Mouse (Mus musculus): ENCODE measurements around the gene Tex33.

The Tex33 gene

DNA sequence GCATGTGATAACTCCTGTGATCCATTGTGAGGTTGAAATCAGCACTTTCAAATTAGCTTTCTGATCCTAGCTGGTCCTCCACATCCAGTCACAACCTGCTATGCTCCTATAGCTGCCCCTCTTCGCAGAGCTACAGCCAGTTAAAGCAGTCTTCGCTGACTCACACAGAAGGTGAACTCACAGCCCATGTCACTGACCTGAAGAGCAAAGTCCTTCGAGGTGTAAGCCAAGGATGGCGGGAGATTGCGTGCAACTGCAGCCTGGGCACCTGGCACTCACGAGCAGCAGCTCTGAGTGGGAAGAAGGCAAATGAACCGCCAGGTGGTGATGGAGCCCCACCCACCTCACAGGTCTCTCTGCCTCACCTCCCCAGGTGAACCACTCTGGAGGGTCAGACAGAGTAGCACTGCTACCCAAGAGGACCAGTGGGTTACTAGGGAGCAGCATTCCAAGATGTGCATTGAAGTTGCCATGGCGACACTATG, at the start of gene Tex33:
Gene Tex33, minus strand, starts transcription at position 435 of the 485 bp plus-strand sequence.
- DNase-seq (ENCODE audit: extremely low read depth, insufficient read length, low spot score): no peak

DNA sequence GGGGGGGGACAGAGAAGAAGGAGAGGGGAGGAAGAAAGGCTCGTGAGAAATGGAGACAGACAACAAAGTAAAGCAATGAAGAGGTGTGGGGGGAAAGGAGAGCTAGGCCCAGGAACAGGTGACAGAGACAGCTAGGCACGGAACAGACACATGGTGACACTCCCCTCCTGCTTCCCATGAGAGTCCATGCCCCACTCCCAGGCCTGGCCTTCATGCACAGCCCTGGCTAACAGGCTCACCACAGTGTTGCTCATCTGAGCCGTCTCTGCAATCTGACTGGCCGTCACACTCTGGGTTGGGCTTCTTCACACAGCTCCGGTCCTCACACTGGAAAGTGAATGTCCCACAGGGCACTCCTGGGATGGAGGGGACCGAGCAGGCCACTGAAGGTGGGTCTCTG, 48.1 kb upstream of the Tex33 start:
- DNase-seq (ENCODE audit: extremely low read depth, insufficient read length, low spot score): no peak

DNA sequence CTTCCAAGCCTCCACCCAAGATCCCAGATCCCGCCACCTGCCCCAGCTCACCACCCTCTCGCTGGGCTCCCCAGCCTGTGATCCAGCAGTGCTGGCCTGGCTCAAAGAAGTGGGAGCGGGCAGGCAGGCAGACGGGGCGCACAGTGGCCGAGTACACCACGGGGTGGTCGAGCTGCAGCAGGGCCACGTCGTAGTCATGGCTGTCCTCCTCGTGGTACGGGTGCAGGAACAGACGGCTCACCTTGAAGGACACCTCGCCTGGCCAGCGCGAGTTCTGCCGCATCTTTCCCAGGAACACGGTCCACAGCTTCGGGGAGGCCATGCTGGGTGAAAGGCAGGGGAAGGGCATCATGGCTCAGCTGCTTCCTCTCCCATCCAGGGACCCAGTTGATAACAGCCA, 46.5 kb upstream of the Tex33 start:
- DNase-seq (ENCODE audit: extremely low read depth, insufficient read length, low spot score): no peak

DNA sequence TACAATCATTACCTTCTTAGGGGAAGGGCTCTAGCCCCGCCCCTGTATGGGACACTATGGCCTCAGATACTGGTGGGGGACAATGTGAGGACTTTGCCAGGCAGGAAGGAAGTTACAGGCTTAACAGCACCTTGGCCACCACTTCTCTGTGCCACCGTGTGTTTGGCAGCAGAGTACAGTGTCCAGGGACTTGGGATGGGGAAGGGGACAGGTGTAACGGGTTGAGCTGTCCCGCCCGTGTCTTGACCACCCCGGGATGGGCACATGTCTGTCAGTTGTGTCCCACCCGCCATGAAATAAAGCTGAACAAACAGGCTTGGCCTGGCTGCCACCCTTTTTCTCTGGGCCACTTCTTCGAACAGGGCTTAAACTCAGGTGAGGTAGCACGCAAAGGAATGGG, 43.3 kb upstream of the Tex33 start:
- DNase-seq (ENCODE audit: extremely low read depth, insufficient read length, low spot score): no peak

DNA sequence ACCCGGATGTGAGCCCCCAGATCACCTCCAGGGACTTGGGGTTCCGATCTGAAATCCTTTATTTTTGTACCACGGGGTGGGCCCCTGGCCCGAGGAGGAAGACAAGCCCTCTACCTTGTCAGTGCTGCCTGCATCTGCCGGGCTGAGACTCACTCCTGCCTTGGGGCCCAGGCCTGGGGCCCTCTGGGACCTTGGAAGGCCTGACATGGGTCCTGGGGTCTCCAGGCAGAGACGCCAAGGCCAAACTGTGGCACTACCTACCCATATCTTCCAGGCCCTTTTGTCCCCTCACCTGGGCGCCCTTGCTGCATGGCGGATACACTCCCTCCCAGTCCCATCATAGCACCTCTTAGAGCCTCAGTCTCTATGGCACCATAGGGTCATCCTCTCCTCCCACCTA, 42.8 kb upstream of the Tex33 start:
- DNase-seq (ENCODE audit: extremely low read depth, insufficient read length, low spot score): no peak

DNA sequence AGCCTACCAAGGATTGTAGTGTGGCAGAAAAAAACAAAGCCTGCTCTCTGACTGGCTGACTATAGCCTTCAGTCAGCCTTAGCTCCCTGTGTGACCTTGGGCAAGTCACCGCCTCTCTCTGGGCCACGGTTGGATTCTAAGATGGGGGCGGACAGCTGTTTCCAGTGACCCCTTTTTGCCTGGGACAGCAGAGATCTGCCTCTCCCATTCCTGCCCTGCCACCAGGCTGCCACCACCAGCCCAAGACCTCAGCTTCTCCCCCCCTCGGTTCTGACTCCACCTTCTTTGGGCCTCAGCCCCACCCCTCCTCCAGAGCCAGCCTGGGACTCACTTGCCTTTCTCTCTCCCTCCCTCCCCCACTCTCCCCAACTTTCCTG, 42.3 kb upstream of the Tex33 start:
- no peak for DNase-seq (ENCODE audit: extremely low read depth, insufficient read length, low spot score)

DNA sequence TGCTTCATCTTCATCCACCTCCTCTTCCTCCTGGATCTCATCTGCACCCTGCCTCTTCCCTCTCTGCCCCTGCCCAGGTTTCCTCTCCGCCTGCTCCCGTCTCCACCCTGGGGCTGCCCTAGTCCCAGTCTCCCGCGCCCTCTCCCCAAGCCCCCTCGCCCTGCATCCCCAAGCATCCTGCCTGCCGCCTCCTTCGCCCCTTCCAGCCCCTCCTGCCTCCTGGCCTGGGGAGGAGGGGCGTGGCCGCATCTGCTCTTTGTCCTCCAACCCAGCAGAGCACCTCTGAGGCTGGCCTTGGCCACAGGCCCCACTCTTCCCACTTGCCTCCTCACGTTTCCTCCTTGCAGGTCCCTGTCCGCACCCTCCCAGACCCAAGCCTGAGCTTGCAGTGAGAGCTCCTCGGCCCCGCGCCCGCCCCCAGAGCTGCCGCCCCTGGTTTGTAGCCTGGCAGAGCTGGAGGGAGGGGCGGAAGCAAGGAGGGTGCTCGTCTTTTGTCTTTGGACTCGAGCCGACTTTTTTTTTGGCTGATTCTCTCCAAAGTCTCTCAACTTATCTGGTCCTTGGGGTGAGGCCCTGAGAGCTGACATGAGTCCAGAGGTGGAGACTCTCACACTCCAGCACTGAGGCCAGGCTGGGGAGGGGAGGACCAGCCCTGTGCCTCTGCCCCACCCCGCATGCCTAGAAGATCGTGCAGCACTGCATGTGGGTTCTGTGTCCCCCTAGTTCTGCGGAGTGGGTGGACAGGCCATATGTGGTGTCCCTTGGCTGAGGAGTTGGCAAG, 41.7 kb upstream of the Tex33 start:
- no peak for DNase-seq (ENCODE audit: extremely low read depth, insufficient read length, low spot score)

DNA sequence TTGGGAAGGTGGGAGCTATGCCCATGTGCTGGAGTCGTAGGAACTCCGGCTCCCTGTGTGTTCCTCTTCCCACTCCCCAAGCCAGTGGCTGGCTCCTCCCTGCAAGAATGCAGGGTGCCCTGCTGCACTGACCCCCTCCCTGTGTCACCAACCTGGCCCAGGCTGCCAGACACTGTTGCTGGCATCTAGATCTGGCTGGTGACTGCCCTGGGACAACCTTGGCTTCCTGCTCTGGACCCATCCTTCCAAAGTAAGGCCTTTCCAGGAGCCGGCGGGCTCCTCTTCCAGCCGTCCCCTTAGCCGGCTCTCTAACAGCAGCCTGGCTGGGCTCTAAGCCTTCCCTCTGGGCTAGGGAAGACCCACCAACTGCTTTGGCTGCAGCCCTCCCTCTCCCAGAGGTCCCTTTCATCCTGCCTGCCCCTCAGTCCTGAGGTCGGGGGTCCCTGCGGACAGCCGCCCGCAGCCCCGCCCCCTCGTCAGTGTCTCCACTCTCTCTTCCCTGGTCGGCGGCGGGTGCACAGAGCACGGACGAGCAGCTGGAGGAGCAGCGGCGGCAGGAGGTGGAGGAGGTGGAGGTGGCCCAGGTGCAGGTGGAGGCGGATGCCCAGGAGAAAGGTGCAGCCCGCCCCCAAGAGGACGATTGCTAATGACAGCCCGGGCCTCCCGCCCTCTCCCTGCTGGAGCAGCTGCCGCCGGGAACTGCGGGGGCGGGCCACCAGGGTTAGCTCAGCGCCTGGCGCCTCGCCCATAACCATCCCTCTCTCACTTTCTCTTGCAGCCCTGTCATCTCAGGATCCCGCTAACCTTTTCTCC, 40.9 kb upstream of the Tex33 start:
- peak; percentile 70 for DNase-seq (ENCODE audit: extremely low read depth, insufficient read length, low spot score)

DNA sequence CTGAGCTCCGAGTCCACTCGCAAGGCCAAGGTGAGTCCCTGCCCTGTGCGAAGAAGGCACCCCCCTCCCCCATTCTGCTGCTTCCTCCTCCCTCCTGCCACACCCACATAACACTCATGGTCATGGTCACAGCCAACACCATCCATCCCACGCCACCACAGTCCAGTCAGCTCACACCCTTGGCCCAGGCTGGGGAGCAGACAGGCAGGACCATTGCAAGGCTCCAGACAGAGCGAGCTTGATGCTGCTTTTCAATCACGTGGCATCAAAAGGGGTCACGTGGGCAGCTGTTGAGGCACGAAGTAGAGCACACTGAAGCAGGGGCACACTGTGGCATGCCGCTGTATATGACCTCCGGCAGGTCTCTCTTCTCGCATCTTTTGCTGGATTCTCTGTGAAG, 40.0 kb upstream of the Tex33 start:
- no peak for DNase-seq (ENCODE audit: extremely low read depth, insufficient read length, low spot score)

DNA sequence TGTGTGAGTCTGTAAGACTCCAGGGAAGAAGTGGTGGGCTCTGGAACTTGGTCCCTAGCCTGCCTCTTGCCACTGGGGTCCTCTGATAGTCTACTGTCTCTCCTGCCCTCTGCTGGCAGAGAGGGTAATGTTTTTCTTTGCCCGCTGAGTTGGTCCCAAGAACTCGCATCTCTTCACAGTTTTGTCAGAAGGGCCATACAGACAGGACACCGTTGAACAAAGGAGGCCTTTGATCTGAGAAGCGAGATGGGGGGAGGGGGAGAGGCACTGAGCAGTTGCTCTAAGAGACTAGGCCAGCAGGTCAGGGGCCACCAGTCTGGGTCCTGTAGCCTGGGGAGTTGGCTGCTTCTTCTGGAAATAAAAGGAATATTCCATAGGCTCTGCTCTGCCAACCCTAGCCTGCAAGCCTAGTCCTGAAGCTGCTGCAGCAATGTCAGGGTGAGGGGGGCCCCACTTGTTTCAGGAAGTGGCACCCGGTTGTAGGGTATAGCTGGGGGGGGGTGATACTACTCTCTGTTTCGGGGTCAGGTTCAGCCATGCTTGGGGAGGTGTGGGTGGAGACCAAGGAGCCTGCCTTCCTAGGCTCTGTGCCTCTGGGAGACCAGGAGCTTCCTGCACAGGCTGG, 39.3 kb upstream of the Tex33 start:
- no peak for DNase-seq (ENCODE audit: extremely low read depth, insufficient read length, low spot score)

DNA sequence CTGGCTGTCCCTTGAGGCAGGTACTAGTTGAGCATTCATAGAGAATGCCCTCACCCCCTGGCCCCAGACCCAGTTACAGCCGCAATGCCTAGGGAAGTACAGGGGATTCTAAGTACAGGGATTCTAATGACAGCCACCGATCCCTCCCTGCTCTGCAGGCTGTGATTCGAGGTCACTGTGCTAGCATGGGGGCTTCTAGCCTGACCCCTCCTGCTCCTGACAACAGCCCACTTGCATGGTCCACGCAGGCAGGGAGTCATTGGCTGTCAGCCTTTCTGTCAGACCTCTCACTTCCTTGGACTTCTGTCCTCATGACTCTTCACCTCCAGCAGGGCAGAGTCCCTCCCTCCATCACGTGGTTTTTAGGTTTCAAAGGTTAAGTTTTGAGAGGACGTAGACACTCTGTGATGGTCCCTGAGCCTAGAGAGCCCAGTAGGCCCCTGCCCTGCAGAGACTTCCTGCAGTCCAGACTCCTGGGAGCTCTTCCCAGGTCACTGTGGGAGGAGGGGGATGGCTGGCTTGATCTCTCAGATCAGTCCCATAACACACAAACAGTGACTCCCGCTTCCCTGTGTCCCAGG, 35.9 kb upstream of the Tex33 start:
- DNase-seq (ENCODE audit: extremely low read depth, insufficient read length, low spot score): no peak

DNA sequence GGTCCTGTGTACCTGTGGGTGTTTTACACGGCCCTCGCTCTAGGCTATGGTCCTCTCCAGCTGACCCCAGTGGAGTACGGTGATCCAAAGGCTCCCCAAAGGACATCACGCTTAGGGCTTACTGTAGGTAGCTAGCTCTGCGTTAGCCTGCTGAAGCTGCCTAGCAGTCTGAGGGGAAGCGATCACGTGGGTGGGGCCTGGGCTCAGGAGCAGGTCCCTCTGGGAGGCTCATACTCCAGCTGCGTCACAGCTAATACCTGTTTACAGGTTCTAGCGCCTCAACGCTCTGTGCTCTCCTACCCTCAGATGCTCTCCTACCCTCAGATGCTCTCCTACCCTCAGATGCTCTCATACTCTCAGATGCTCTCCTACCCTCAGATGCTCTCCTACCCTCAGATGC, 35.2 kb upstream of the Tex33 start:
- no peak for DNase-seq (ENCODE audit: extremely low read depth, insufficient read length, low spot score)

DNA sequence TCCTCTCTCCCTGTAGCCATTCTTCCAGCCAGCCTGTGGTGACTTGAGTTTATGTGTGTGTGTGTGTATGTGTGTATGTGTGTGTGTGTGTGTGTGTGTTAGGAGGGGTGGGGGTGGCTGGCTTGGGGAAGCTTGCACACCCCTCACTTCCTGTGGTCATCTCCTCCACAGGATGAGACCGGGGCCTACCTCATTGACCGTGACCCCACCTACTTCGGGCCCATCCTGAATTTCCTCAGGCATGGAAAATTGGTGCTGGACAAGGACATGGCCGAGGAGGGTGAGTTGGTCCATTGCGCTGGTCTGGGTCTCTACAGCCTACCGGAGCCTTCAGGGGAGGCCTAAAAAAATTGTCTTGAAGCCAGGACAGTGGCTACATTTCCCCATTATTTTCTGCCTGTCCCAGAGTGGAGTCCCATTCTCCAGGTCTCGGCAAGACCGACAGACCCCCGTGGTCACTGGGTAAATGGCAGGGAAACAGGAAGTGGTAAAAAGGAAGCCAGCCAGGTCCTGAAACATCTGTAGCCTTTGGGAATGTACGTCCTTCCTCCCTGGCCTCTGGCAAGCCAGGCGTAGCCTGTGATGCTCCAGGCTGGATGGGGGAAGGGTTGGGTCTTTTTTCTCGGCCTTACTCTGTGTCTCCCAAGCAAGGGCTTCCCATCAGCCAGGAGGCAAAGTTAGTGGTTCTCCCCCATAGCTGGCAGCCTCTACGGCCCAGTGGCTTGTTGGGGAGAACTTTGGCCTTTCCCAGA, 34.3 kb upstream of the Tex33 start:
- no peak for DNase-seq (ENCODE audit: extremely low read depth, insufficient read length, low spot score)

DNA sequence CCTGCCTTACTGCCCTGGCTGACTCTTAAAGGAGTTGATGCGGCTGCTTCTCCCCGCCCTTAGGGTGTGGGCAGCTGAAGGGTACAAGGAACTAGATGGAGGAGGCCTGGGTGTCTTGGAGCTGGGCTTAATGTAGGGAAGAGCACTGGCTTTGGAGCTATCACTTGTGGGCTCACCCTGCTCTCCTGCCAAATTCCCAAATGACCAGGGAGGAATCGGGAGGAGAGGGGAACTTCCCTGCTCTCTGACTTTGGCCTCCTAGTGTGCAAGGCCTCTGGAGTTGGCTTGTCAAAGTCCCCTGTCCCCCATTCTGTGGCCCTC, 33.4 kb upstream of the Tex33 start:
- no peak for DNase-seq (ENCODE audit: extremely low read depth, insufficient read length, low spot score)

DNA sequence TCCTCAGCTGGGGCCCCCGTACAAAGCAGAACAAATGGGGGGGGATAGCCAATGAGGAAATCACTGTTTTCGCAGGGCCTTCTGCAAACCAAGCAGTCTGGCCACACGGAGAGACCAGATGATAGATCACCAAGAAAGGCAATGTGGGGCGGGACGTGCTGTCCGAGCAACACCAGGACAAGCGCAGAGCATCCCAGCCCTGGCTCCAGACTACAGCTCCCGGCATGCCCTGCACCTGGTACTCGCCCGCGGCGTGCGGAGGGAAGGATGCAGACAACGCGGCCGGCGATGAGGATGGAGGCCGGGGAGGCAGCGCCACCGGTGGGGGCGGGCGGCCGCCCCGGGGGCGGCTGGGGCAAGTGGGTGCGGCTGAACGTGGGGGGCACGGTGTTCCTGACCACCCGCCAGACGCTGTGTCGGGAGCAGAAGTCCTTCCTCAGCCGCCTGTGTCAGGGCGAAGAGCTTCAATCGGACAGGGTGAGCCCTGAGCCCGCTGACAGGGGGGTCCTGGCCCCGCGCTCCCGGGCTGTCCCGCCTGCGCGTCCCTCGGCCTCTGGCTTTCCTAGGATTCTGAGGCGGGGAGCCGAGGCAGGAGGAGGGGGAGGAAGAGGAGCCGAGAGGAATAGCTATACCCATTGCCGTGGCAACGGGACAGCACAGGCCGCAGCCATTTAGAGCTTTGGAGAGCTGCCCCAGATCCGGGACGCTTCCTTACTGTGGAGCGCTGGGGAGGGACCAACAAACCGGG, 32.9 kb upstream of the Tex33 start, which contains the start of gene Kctd17:
Gene Kctd17, plus strand, starts transcription at position 174 of the 748 bp plus-strand sequence.
- DNase-seq (ENCODE audit: extremely low read depth, insufficient read length, low spot score): peak; percentile 79

DNA sequence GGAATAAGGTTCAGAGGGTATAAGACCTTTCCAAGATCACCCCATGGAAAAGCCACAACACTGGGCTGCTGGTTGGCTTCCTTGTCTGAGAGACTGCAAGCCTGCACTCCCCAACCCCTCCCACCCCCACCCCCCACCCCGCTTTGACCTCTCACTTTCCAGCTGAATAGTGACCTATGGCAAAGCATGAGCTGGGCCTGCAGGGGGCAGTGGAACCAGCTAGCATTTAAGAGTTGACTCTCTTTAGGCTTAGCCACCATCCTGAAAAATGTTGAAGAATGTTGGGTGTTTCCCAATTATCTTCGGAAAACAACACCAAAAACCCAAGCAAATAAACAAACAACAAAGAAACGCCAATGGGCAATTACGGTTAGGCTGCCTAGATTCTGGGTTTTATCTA, 29.5 kb upstream of the Tex33 start:
- no peak for DNase-seq (ENCODE audit: extremely low read depth, insufficient read length, low spot score)

DNA sequence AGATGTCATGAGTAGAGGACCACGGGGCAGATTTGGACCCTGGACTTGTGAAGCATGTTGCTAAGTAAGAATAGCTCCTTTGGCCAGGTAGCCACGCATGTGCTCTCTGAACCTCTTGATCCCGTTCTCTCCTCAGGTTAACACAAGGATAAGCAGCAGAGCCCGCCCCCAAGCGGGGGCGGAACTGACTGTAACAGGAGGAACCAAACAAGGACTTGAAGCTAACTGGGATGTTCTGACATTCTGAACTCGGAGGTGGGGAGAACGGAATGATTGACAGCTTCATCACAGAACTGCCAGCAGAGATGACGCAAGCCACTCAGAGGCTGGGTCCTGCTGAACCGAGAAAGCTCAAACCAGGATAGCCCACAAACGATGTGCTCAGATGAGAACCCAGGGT, 28.8 kb upstream of the Tex33 start:
- DNase-seq (ENCODE audit: extremely low read depth, insufficient read length, low spot score): no peak

DNA sequence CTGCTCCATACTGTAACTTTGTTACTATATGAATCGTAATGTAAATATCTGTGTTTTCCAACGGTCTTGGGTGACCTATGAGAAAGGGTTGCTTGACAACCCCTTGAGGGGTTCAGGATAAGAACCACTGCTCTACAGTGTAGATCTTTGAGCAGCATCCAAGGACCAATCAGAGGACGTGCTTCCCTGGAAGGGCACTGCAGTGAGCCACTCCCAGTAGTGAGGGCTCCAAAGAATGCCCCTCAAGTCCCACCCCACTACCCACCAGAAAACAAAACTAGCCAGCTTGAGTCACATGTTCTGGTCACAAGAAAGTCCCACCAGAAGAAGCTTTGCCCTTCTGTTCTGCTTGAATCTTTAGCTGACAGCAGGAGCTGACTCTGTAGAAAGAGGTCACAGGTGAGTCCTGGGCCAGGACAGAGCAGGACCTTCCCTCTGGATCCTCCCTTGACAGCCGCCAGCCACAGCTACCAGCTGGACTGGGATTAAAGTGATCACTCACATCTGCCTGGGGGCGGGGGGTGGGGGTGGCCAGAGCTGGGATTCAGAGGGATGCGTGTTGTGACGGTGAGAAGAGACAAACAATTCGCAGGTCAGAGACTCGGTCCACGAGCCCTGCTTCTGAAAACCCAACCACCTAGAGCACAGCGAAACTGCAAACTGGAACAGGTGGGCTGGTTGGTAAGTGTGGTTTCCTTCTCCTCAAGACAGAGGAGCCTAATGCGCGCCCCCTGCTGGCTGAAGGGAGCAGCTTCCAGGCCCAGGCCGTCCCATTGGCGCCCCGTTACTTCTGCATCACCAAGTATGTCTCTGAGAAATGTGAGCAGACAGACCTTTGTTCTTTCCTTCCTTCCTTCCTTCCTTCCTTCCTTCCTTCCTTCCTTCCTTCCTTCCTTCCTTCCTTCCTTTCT, 26.6 kb upstream of the Tex33 start:
- peak; percentile 69 for DNase-seq (ENCODE audit: extremely low read depth, insufficient read length, low spot score)

DNA sequence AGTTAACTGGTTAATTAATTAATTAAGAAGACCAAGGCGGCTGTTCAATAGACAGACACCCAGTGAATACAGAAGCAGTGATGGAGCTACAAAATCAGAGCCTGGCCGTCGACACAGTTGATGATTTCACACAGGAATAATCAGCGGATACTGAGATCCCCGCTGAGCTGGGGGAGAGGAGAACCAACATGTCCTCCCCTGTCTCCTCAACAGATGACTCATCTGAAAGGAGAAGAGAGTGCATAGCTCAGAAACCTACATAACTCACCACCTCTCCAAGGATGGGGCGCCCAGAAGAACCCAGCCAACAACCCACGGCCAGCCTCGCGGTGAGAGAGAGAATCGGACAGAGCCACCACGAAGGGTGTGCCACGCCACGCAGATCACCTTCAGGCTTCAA, 24.7 kb upstream of the Tex33 start:
- no peak for DNase-seq (ENCODE audit: extremely low read depth, insufficient read length, low spot score)

All from 3134 (cell line).